Mouse (Mus musculus) heart, adult 2 months (tissue): Measurements from ENCODE around the gene Cdkl2.

ENCODE experiments used
- CTCF ChIP-seq: fragments of 200-600 bp; IDR thresholded peaks from 2 replicates; pipeline ENCODE4 v1.8.1; 2022; ENCODE audit warnings: antibody characterized with exemption, mild to moderate bottlenecking, moderate library complexity
- EP300 ChIP-seq: fragments of 200-500 bp; IDR thresholded peaks from 2 replicates; pipeline ENCODE4 v1.6.1; 2011; ENCODE audit warnings: low read depth, low read length, control low read depth; ENCODE audit not compliant: insufficient read depth
- POLR2A ChIP-seq: fragments of 200-500 bp; IDR thresholded peaks from 2 replicates; pipeline ENCODE4 v1.6.1; 2011; ENCODE audit warnings: mild to moderate bottlenecking, low read depth, low read length, control low read depth; ENCODE audit not compliant: insufficient read depth

GRCm38 (mm10) chr5:92087469-92087868, 43.8 kb upstream of the Cdkl2 start:
- no peak for TF ChIP-seq POLR2A
- TF ChIP-seq EP300: no peak
- TF ChIP-seq CTCF: no peak
